Mouse (Mus musculus): ENCODE data around the gene 4933405L10Rik. TPM values are rescaled to one million over a fixed set of nuclear protein-coding genes. Genes with fewer than 3 reads are reported as not detected.

The 4933405L10Rik gene
- polyA plus RNA-seq, 1 experiment from 2014 or later, result 0.15 TPM

- Histone ChIP-seq H3K4me3 (ENCODE audit: low read length) (no peak overlapping the region), H3K27ac (ENCODE audit: low read depth, low read length) (no peak overlapping the region), H3K27me3 (replicated peaks; ENCODE audit: control insufficient read depth, insufficient read depth, low read length) (no peaks in the 10 kb centered on the region), H3K36me3 (ENCODE audit: control insufficient read depth, insufficient read depth, low read length) (peaks cover 28% of the 10 kb centered on the region), H3K4me1 (ENCODE audit: control insufficient read depth, insufficient read depth, low read depth, low read length) (peaks cover 30% of the 10 kb centered on the region), H3K9me3 (ENCODE audit: control insufficient read depth, low read length) (no peaks in the 10 kb centered on the region), H3K9ac (ENCODE audit: low read depth, low read length) (no peak overlapping the region), H3K4me2 (ENCODE audit: low read length) (no peak overlapping the region)
- WGBS, result 83% methylated on average over 5 of the region's 5 CpGs
- ATAC-seq, result no peak
These were observed 8.7 kb upstream of the 4933405L10Rik start for GRCm38 (mm10) chr8:105698734-105699133.

DNA sequence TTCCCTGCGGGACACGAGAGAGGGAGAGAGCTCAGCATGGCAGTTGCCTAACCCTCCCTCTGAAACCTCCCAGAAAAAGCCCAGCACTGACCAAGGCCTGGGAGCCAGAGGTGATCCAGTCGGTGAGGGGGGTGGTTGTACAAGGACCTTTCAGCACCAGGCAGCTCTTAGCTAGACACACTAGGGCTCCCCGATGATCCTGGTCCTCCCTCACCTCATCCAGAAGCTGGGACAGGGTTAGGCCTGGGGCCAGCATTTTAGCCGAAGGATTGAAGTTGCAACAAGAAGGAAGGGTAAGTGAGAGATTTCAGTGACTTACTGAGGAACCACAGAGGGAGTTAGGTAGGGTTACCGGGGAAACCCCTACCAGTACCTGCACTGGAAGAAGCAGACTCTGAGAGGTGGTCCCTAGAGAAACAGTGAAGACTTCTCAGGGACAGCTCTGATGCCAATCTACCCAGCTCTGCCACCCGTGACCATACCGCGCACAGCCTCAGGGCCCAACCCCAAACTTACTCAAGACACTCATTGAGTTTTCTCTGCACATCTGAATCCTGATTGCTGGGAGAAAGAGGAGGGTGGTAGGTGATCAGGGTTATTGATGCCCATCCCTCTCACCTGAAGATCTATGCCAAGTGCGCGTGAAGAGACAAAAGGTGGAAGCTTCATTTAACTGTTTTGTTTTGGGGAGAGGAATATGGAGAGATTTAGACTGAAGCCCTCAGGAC lies 7.8 kb upstream of the 4933405L10Rik start:
- H3K27ac ChIP-seq (ENCODE audit: low read depth, low read length), result no peak overlapping the region; the same call in 1 of the 2 replicates

DNA sequence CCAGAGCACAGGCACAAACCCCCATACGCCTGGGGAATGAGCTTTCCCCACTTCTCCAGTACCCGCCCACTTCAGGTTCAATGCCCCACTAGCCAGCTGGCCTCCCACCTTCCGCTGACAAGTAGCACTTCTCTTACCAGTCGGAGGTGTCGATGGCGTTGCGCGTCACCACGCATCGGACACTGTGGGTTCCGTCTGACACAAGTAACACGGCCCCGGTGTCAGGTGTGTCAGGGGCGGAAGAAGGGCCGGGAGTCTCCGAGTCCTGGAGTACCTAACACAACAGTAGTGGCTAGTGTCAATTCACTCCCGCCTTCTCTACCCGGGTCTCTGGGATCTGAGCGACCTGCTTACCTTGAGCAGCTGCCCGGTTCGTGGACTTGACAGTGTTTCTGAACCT lies 6.9 kb upstream of the 4933405L10Rik start:
- under 1% methylated on average over 21 of the region's 21 CpGs for WGBS
- Histone ChIP-seq H3K36me3 (ENCODE audit: control insufficient read depth, insufficient read depth, low read length) (peaks cover 32% of the 10 kb centered on the region), H3K27ac (ENCODE audit: low read depth, low read length) (peak overlapping the region; percentile 95), H3K9me3 (ENCODE audit: control insufficient read depth, low read length) (no peaks in the 10 kb centered on the region), H3K9ac (ENCODE audit: low read depth, low read length) (peak overlapping the region; percentile 80), H3K4me3 (ENCODE audit: low read length) (peak overlapping the region; percentile 82), H3K4me1 (ENCODE audit: control insufficient read depth, insufficient read depth, low read depth, low read length) (peaks cover 24% of the 10 kb centered on the region), H3K4me2 (ENCODE audit: low read length) (peak overlapping the region; percentile 98), H3K27me3 (replicated peaks; ENCODE audit: control insufficient read depth, insufficient read depth, low read length) (no peaks in the 10 kb centered on the region)
- peak; percentile 60 for ATAC-seq

More for the DNA sequence above, 7.8 kb upstream of the 4933405L10Rik start:
- Histone ChIP-seq H3K4me1 (ENCODE audit: control insufficient read depth, insufficient read depth, low read depth, low read length) (peaks cover 30% of the 10 kb centered on the region), H3K9ac (ENCODE audit: low read depth, low read length) (peak overlapping the region; percentile 80), H3K36me3 (ENCODE audit: control insufficient read depth, insufficient read depth, low read length) (peaks cover 33% of the 10 kb centered on the region), H3K9me3 (ENCODE audit: control insufficient read depth, low read length) (no peaks in the 10 kb centered on the region), H3K4me3 (ENCODE audit: low read length) (peak overlapping the region; percentile 82), H3K27me3 (replicated peaks; ENCODE audit: control insufficient read depth, insufficient read depth, low read length) (no peaks in the 10 kb centered on the region), H3K4me2 (ENCODE audit: low read length) (peak overlapping the region; percentile 98)
- ATAC-seq, result no peak
- 85% methylated on average over 11 of the region's 11 CpGs for whole genome bisulfite sequencing

- H3K4me1 ChIP-seq (ENCODE audit: control insufficient read depth, insufficient read depth, low read depth, low read length), result peaks cover 22% of the 10 kb centered on the region
- H3K4me3 ChIP-seq (ENCODE audit: low read length), result peak within 1 kb of the TSS; percentile 82
- peak; percentile 71 for ATAC-seq
- H3K9me3 ChIP-seq (ENCODE audit: control insufficient read depth, low read length), result no peaks in the 10 kb centered on the region
- peak within 1 kb of the TSS; percentile 80 for H3K9ac ChIP-seq (ENCODE audit: low read depth, low read length)
- peak within 1 kb of the TSS; percentile 98 for H3K4me2 ChIP-seq (ENCODE audit: low read length)
- H3K27ac ChIP-seq (ENCODE audit: low read depth, low read length), result peak within 1 kb of the TSS; percentile 95
- under 1% methylated on average over 59 of the region's 60 CpGs for WGBS
- H3K27me3 ChIP-seq (replicated peaks; ENCODE audit: control insufficient read depth, insufficient read depth, low read length), result no peaks in the 10 kb centered on the region
- H3K36me3 ChIP-seq (ENCODE audit: control insufficient read depth, insufficient read depth, low read length), result peaks cover 30% of the 10 kb centered on the region
These were observed 6.3 kb upstream of the 4933405L10Rik start, which contains the start of the genes Acd and Pard6a for GRCm38 (mm10) chr8:105700966-105701824. Acd (minus strand) TSS chr8:105701102. Pard6a (plus strand) TSS chr8:105701148.

DNA sequence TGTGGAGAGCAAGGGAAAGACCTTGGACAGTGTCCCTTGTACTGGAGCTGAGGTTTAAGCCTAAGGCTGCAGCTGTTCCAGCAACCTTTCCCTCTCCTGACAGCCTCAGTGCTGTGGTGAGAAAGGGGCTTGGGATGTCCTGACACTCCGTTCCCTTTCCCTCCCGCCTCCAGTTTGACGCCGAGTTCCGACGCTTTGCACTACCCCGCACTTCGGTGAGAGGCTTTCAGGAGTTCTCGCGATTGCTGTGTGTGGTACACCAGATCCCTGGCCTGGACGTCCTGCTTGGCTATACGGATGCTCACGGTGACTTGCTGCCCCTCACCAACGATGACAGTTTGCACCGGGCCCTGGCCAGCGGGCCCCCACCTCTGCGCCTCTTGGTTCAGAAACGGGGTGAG lies 5.5 kb upstream of the 4933405L10Rik start:
- 32% methylated on average over 18 of the region's 18 CpGs for WGBS
- Histone ChIP-seq H3K9ac (ENCODE audit: low read depth, low read length) (peak overlapping the region; percentile 80), H3K27me3 (replicated peaks; ENCODE audit: control insufficient read depth, insufficient read depth, low read length) (no peaks in the 10 kb centered on the region), H3K27ac (ENCODE audit: low read depth, low read length) (peak overlapping the region; percentile 95), H3K4me2 (ENCODE audit: low read length) (peak overlapping the region; percentile 98), H3K4me3 (ENCODE audit: low read length) (peak overlapping the region; percentile 82), H3K4me1 (ENCODE audit: control insufficient read depth, insufficient read depth, low read depth, low read length) (peaks cover 28% of the 10 kb centered on the region), H3K9me3 (ENCODE audit: control insufficient read depth, low read length) (no peaks in the 10 kb centered on the region), H3K36me3 (ENCODE audit: control insufficient read depth, insufficient read depth, low read length) (peaks cover 27% of the 10 kb centered on the region)
- peak; percentile 10 for ATAC-seq

DNA sequence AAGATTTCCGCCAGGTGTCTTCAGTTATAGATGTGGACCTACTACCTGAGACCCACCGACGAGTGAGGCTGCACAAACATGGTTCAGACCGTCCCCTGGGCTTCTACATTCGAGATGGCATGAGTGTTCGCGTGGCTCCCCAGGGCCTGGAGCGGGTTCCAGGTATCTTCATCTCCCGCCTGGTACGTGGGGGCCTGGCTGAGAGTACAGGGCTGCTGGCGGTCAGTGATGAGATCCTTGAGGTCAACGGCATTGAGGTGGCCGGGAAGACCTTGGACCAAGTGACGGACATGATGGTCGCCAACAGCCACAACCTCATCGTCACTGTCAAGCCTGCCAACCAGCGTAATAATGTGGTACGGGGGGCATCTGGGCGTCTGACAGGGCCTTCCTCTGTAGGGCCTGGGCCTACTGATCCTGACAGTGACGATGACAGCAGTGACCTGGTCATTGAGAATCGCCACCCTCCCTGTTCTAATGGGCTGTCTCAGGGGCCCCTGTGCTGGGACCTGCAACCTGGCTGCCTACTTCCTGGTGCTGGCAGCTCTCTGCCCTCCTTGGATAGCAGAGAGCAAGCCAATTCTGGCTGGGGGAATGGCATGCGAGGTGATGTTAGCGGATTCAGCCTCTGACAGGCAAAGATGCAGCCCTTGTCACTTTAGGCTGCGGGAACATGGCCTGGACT lies 4.6 kb upstream of the 4933405L10Rik start:
- H3K9me3 ChIP-seq (ENCODE audit: control insufficient read depth, low read length), result no peaks in the 10 kb centered on the region
- no peaks in the 10 kb centered on the region for H3K27me3 ChIP-seq (replicated peaks; ENCODE audit: control insufficient read depth, insufficient read depth, low read length)
- H3K4me3 ChIP-seq (ENCODE audit: low read length), result no peak overlapping the region
- no peak for ATAC-seq
- no peak overlapping the region for H3K9ac ChIP-seq (ENCODE audit: low read depth, low read length)
- 94% methylated on average over 24 of the region's 24 CpGs for WGBS
- H3K4me1 ChIP-seq (ENCODE audit: control insufficient read depth, insufficient read depth, low read depth, low read length), result peaks cover 35% of the 10 kb centered on the region
- H3K27ac ChIP-seq (ENCODE audit: low read depth, low read length), result no peak overlapping the region
- H3K36me3 ChIP-seq (ENCODE audit: control insufficient read depth, insufficient read depth, low read length), result peaks cover 20% of the 10 kb centered on the region
- peak overlapping the region; percentile 98; the same call in 1 of the 2 replicates for H3K4me2 ChIP-seq (ENCODE audit: low read length)

DNA sequence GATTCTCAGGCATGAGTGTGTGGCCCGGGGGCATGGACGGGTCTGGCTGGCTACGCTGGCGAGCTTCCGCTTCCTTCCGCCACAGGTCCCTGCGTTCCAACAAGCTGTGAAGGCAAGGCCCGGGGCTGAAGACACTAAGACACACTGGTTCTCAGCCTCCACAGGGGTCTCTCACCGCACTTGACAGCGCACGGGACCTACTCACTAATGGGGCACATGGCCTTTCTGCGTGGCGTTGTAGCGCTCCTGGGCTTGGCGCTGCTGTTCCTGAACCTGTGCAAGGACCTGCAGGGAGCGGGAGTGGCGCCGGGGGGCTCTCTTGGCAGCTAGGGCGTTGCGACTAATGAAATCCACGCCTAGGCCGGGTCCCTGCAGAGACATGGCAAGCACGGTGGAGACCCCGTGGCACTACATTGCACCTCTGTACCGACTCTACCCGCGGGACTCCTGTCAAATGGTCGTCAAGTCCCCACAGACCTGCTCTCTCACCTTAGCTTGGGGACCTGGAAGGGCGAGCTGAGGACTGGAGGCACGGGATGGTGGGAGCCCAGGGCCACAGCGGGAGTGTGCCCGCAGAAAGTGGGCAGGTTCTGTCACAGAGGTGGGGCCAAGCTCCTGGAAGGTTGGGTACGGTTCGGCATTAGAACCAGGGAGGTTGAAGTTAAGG lies 3.2 kb upstream of the 4933405L10Rik start:
- no peak overlapping the region for H3K9ac ChIP-seq (ENCODE audit: low read depth, low read length)
- WGBS, result 88% methylated on average over 34 of the region's 34 CpGs
- no peak overlapping the region for H3K4me3 ChIP-seq (ENCODE audit: low read length)
- no peak for ATAC-seq
- no peak overlapping the region for H3K27ac ChIP-seq (ENCODE audit: low read depth, low read length)
- no peaks in the 10 kb centered on the region for H3K9me3 ChIP-seq (ENCODE audit: control insufficient read depth, low read length)
- peaks cover 37% of the 10 kb centered on the region for H3K4me1 ChIP-seq (ENCODE audit: control insufficient read depth, insufficient read depth, low read depth, low read length)
- H3K27me3 ChIP-seq (replicated peaks; ENCODE audit: control insufficient read depth, insufficient read depth, low read length), result no peaks in the 10 kb centered on the region
- H3K36me3 ChIP-seq (ENCODE audit: control insufficient read depth, insufficient read depth, low read length), result peaks cover 9% of the 10 kb centered on the region
- H3K4me2 ChIP-seq (ENCODE audit: low read length), result no peak overlapping the region

DNA sequence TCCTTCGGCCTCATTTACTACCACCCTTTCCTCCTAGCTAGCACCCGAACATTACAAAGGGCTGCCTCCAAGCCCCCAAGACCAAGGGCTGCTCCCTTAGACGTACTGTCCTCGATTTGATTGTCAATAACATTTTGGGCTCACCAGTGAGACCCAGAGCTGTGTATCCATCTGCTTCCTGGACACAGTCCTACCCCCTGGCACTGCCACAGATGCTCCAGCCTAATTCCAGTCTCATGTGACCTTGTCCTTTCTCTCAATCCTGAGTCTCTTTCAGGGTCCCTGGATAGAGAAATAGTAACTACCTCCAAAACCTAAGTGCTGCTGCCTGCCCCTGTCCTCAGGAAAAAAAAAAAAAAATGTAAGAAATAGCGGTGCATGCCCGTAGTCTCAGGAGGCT lies 2.5 kb upstream of the 4933405L10Rik start:
- no peak for ATAC-seq
- Histone ChIP-seq H3K36me3 (ENCODE audit: control insufficient read depth, insufficient read depth, low read length) (peaks cover 7% of the 10 kb centered on the region; the same call in 1 of the 2 replicates), H3K27me3 (replicated peaks; ENCODE audit: control insufficient read depth, insufficient read depth, low read length) (no peaks in the 10 kb centered on the region), H3K9ac (ENCODE audit: low read depth, low read length) (no peak overlapping the region), H3K4me2 (ENCODE audit: low read length) (no peak overlapping the region), H3K4me1 (ENCODE audit: control insufficient read depth, insufficient read depth, low read depth, low read length) (peaks cover 31% of the 10 kb centered on the region), H3K9me3 (ENCODE audit: control insufficient read depth, low read length) (no peaks in the 10 kb centered on the region), H3K27ac (ENCODE audit: low read depth, low read length) (no peak overlapping the region), H3K4me3 (ENCODE audit: low read length) (no peak overlapping the region)
- WGBS, result 90% methylated on average over 6 of the region's 6 CpGs
